8 mouse cellular contexts compared by ENCODE assay signal in genomic region chr11:69452114-69452867, GRCm38 (mm10). TPM values are rescaled to one million over a fixed set of nuclear protein-coding genes. Genes with fewer than 3 reads are reported as not detected.
DNase-seq lines count a peak whose midpoint lies in the region; ATAC-seq and TF ChIP-seq lines count a peak whose summit lies in the region.

No protein-coding gene starts in this region.

- WGBS in hindbrain, embryonic 10.5 days, result 51% methylated on average over 23 of the region's 23 CpGs
- WGBS in hindbrain, embryonic 14.5 days, result 51% methylated on average over 23 of the region's 23 CpGs
- WGBS in embryonic facial prominence, embryonic 14.5 days, result 39% methylated on average over 23 of the region's 23 CpGs
- 53% methylated on average over 23 of the region's 23 CpGs for WGBS in intestine, postnatal 0 days
- WGBS in lung, embryonic 16.5 days, result 48% methylated on average over 23 of the region's 23 CpGs
- WGBS in forebrain, embryonic 11.5 days, result 65% methylated on average over 23 of the region's 23 CpGs
- WGBS in forebrain, embryonic 13.5 days, result 66% methylated on average over 23 of the region's 23 CpGs

- H3K4me2 ChIP-seq in hindbrain, embryonic 14.5 days (replicated peaks), result no peak overlapping the region
- H3K4me2 ChIP-seq in embryonic facial prominence, embryonic 14.5 days (ENCODE audit: low read depth, low read length), result peak overlapping the region; percentile 43
- peak overlapping the region; percentile 24; the same call in 1 of the 2 replicates for H3K4me2 ChIP-seq in intestine, postnatal 0 days (replicated peaks; ENCODE audit: low read depth)
- peak overlapping the region; percentile 41 for H3K4me2 ChIP-seq in lung, embryonic 16.5 days (ENCODE audit: low read depth, low read length)
- no peak overlapping the region for H3K4me2 ChIP-seq in forebrain, embryonic 11.5 days (ENCODE audit: low read depth, low read length, severe bottlenecking)
- H3K4me2 ChIP-seq in forebrain, embryonic 13.5 days, result no peak overlapping the region

- peaks cover 35% of the 10 kb centered on the region for H3K4me1 ChIP-seq in hindbrain, embryonic 10.5 days (replicated peaks)
- H3K4me1 ChIP-seq in hindbrain, embryonic 14.5 days (replicated peaks; ENCODE audit: control insufficient read depth, insufficient read depth, low read length), result peaks cover 7% of the 10 kb centered on the region; the same call in 1 of the 2 replicates
- peaks cover 27% of the 10 kb centered on the region for H3K4me1 ChIP-seq in embryonic facial prominence, embryonic 14.5 days (ENCODE audit: control insufficient read depth, insufficient read depth, low read length)
- H3K4me1 ChIP-seq in intestine, postnatal 0 days (replicated peaks; ENCODE audit: control insufficient read depth, insufficient read depth, low read length), result no peaks in the 10 kb centered on the region
- H3K4me1 ChIP-seq in lung, embryonic 16.5 days (replicated peaks; ENCODE audit: control insufficient read depth, insufficient read depth, low read length), result peaks cover 8% of the 10 kb centered on the region; the same call in 1 of the 2 replicates
- no peaks in the 10 kb centered on the region; the same call in 1 of the 2 replicates for H3K4me1 ChIP-seq in forebrain, embryonic 11.5 days (replicated peaks; ENCODE audit: control insufficient read depth, insufficient read depth, low read length)
- H3K4me1 ChIP-seq in forebrain, embryonic 13.5 days, result peaks cover 8% of the 10 kb centered on the region

- no peak overlapping the region for H3K9ac ChIP-seq in hindbrain, embryonic 14.5 days
- 0 out of 2 replicates have a peak overlapping the region, but pooled peaks have one; percentile 7 for H3K9ac ChIP-seq in embryonic facial prominence, embryonic 14.5 days (ENCODE audit: low read depth, low read length)
- H3K9ac ChIP-seq in intestine, postnatal 0 days (ENCODE audit: low read depth, low read length), result peak overlapping the region; percentile 1; the same call in 1 of the 2 replicates
- peak overlapping the region; percentile 55 for H3K9ac ChIP-seq in lung, embryonic 16.5 days (ENCODE audit: low read length)
- no peak overlapping the region for H3K9ac ChIP-seq in forebrain, embryonic 11.5 days (ENCODE audit: low read length)
- no peak overlapping the region for H3K9ac ChIP-seq in forebrain, embryonic 13.5 days

- no peaks in the 10 kb centered on the region for H3K27me3 ChIP-seq in hindbrain, embryonic 10.5 days (ENCODE audit: insufficient read depth, poor library complexity, severe bottlenecking)
- H3K27me3 ChIP-seq in hindbrain, embryonic 14.5 days (ENCODE audit: control insufficient read depth, insufficient read depth, low read length), result no peaks in the 10 kb centered on the region
- no peaks in the 10 kb centered on the region for H3K27me3 ChIP-seq in embryonic facial prominence, embryonic 14.5 days (replicated peaks; ENCODE audit: control insufficient read depth, insufficient read depth, low read length)
- H3K27me3 ChIP-seq in intestine, postnatal 0 days (replicated peaks; ENCODE audit: control insufficient read depth, insufficient read depth, low read length), result no peaks in the 10 kb centered on the region
- no peaks in the 10 kb centered on the region for H3K27me3 ChIP-seq in lung, embryonic 16.5 days (ENCODE audit: control insufficient read depth, insufficient read depth, low read depth, low read length)
- H3K27me3 ChIP-seq in forebrain, embryonic 11.5 days (ENCODE audit: control insufficient read depth, insufficient read depth, low read length), result no peaks in the 10 kb centered on the region
- no peaks in the 10 kb centered on the region for H3K27me3 ChIP-seq in forebrain, embryonic 13.5 days

- no peaks in the 10 kb centered on the region for H3K9me3 ChIP-seq in hindbrain, embryonic 10.5 days
- H3K9me3 ChIP-seq in hindbrain, embryonic 14.5 days (ENCODE audit: control insufficient read depth, low read length), result no peaks in the 10 kb centered on the region
- H3K9me3 ChIP-seq in embryonic facial prominence, embryonic 14.5 days (ENCODE audit: control insufficient read depth, low read length), result no peaks in the 10 kb centered on the region
- H3K9me3 ChIP-seq in intestine, postnatal 0 days (ENCODE audit: control insufficient read depth), result no peaks in the 10 kb centered on the region
- H3K9me3 ChIP-seq in lung, embryonic 16.5 days (ENCODE audit: control insufficient read depth, low read length), result no peaks in the 10 kb centered on the region
- H3K9me3 ChIP-seq in forebrain, embryonic 11.5 days (ENCODE audit: control insufficient read depth, low read length), result no peaks in the 10 kb centered on the region
- no peaks in the 10 kb centered on the region for H3K9me3 ChIP-seq in forebrain, embryonic 13.5 days (replicated peaks)

- no peak for ATAC-seq in hindbrain, embryonic 14.5 days (ENCODE audit: low FRiP score)
- peak; percentile 65 for ATAC-seq in embryonic facial prominence, embryonic 14.5 days (ENCODE audit: low read depth)
- 0 out of 2 replicates have a peak, but pooled peaks have one; percentile 47 for ATAC-seq in intestine, postnatal 0 days
- ATAC-seq in lung, embryonic 16.5 days (ENCODE audit: low read depth), result peak; percentile 66
- ATAC-seq in forebrain, embryonic 11.5 days (replicated peaks; ENCODE audit: low FRiP score), result no peak
- ATAC-seq in forebrain, embryonic 13.5 days, result no peak

- peak overlapping the region; percentile 24 for H3K4me3 ChIP-seq in hindbrain, embryonic 10.5 days
- no peak overlapping the region for H3K4me3 ChIP-seq in hindbrain, embryonic 14.5 days (replicated peaks; ENCODE audit: low read length)
- peak overlapping the region; percentile 9; the same call in 1 of the 2 replicates for H3K4me3 ChIP-seq in embryonic facial prominence, embryonic 14.5 days (ENCODE audit: low read depth, low read length)
- no peak overlapping the region for H3K4me3 ChIP-seq in intestine, postnatal 0 days (ENCODE audit: low read depth, low read length)
- H3K4me3 ChIP-seq in lung, embryonic 16.5 days (ENCODE audit: low read length), result peak overlapping the region; percentile 27
- no peak overlapping the region for H3K4me3 ChIP-seq in forebrain, embryonic 11.5 days (ENCODE audit: low read depth, low read length)
- H3K4me3 ChIP-seq in forebrain, embryonic 13.5 days, result no peak overlapping the region

- H3K36me3 ChIP-seq in hindbrain, embryonic 10.5 days, result no peaks in the 10 kb centered on the region
- H3K36me3 ChIP-seq in hindbrain, embryonic 14.5 days (replicated peaks; ENCODE audit: control insufficient read depth, insufficient read depth), result no peaks in the 10 kb centered on the region
- H3K36me3 ChIP-seq in embryonic facial prominence, embryonic 14.5 days (ENCODE audit: control insufficient read depth, insufficient read depth, low read length), result no peaks in the 10 kb centered on the region
- no peaks in the 10 kb centered on the region for H3K36me3 ChIP-seq in intestine, postnatal 0 days (ENCODE audit: control insufficient read depth, insufficient read depth)
- no peaks in the 10 kb centered on the region for H3K36me3 ChIP-seq in lung, embryonic 16.5 days (ENCODE audit: control insufficient read depth, insufficient read depth, low read length)
- H3K36me3 ChIP-seq in forebrain, embryonic 11.5 days (ENCODE audit: control insufficient read depth, insufficient read depth, low read length), result no peaks in the 10 kb centered on the region
- no peaks in the 10 kb centered on the region for H3K36me3 ChIP-seq in forebrain, embryonic 13.5 days (ENCODE audit: poor library complexity, severe bottlenecking)

- no peak for TF ChIP-seq CTCF in intestine, postnatal 0 days (IDR thresholded peaks at IDR 0.05; ENCODE audit: low read depth)

- H3K27ac ChIP-seq in hindbrain, embryonic 10.5 days, result peak overlapping the region; percentile 82
- no peak overlapping the region for H3K27ac ChIP-seq in hindbrain, embryonic 14.5 days
- H3K27ac ChIP-seq in embryonic facial prominence, embryonic 14.5 days (replicated peaks; ENCODE audit: low read depth, low read length), result peak overlapping the region; percentile 74
- H3K27ac ChIP-seq in intestine, postnatal 0 days (ENCODE audit: low read depth, low read length), result peak overlapping the region; percentile 23
- peak overlapping the region; percentile 69 for H3K27ac ChIP-seq in lung, embryonic 16.5 days (ENCODE audit: low read length)
- H3K27ac ChIP-seq in forebrain, embryonic 11.5 days (ENCODE audit: low read depth, low read length), result no peak overlapping the region
- H3K27ac ChIP-seq in forebrain, embryonic 13.5 days, result no peak overlapping the region

- peak; percentile 32 for DNase-seq in hindbrain, embryonic 10.5 days (ENCODE audit: low spot score)
- no peak for DNase-seq in hindbrain, embryonic 14.5 days (ENCODE audit: low spot score)
- DNase-seq in embryonic facial prominence, embryonic 14.5 days (ENCODE audit: low spot score), result peak; percentile 79
- DNase-seq in layer of hippocampus, adult 9-10 months (ENCODE audit: low spot score), result no peak
- no peak for DNase-seq in forebrain, embryonic 11.5 days (ENCODE audit: low spot score)

RNA-seq across cellular contexts. Expression of gene Kdm6b, which starts 38.8 kb away (rescaled TPM):
- 37.9 and 43.4 TPM in 2 replicates for polyA plus RNA-seq in hindbrain, embryonic 10.5 days (2016; fragmentation: Nextera tagmentation; extraction: Ambion mirVana)
- polyA plus RNA-seq in hindbrain, embryonic 14.5 days (2014; fragmentation: Nextera tagmentation; extraction: Ambion mirVana), result 26.8 and 33.0 TPM in 2 replicates
- polyA plus RNA-seq in embryonic facial prominence, embryonic 14.5 days (2014; fragmentation: Nextera tagmentation; extraction: Ambion mirVana), result 24.2 and 24.3 TPM in 2 replicates
- 18.2 and 23.6 TPM in 2 replicates for polyA plus RNA-seq in intestine, postnatal 0 days (2015; fragmentation: Nextera tagmentation; extraction: Ambion mirVana)
- 25.2 and 26.0 TPM in 2 replicates for polyA plus RNA-seq in lung, embryonic 16.5 days (2015; fragmentation: Nextera tagmentation; extraction: Ambion mirVana)
- 40.9 and 41.0 TPM in 2 replicates for polyA plus RNA-seq in forebrain, embryonic 11.5 days (2014; fragmentation: Nextera tagmentation; extraction: Ambion mirVana)
- polyA plus RNA-seq in forebrain, embryonic 13.5 days (2015; fragmentation: Nextera tagmentation; extraction: Ambion mirVana), result 55.4 and 59.3 TPM in 2 replicates

RNA-seq across cellular contexts. Expression of gene Tmem88, which starts 54.3 kb away (rescaled TPM):
- 22.1 and 22.2 TPM in 2 replicates for polyA plus RNA-seq in hindbrain, embryonic 10.5 days (2016; fragmentation: Nextera tagmentation; extraction: Ambion mirVana)
- 5.4 and 7.7 TPM in 2 replicates for polyA plus RNA-seq in hindbrain, embryonic 14.5 days (2014; fragmentation: Nextera tagmentation; extraction: Ambion mirVana)
- polyA plus RNA-seq in embryonic facial prominence, embryonic 14.5 days (2014; fragmentation: Nextera tagmentation; extraction: Ambion mirVana), result 19.2 and 21.0 TPM in 2 replicates
- polyA plus RNA-seq in intestine, postnatal 0 days (2015; fragmentation: Nextera tagmentation; extraction: Ambion mirVana), result 24.1 and 24.9 TPM in 2 replicates
- 54.7 and 57.4 TPM in 2 replicates for polyA plus RNA-seq in lung, embryonic 16.5 days (2015; fragmentation: Nextera tagmentation; extraction: Ambion mirVana)
- polyA plus RNA-seq in forebrain, embryonic 11.5 days (2014; fragmentation: Nextera tagmentation; extraction: Ambion mirVana), result 15.6 and 18.5 TPM in 2 replicates
- polyA plus RNA-seq in forebrain, embryonic 13.5 days (2015; fragmentation: Nextera tagmentation; extraction: Ambion mirVana), result 6.3 and 6.6 TPM in 2 replicates

RNA-seq across cellular contexts. Expression of gene Cyb5d1, which starts 56.9 kb away (rescaled TPM):
- polyA plus RNA-seq in hindbrain, embryonic 10.5 days (2016; fragmentation: Nextera tagmentation; extraction: Ambion mirVana), result 47.2 and 51.7 TPM in 2 replicates
- 23.9 and 26.7 TPM in 2 replicates for polyA plus RNA-seq in hindbrain, embryonic 14.5 days (2014; fragmentation: Nextera tagmentation; extraction: Ambion mirVana)
- 23.8 and 24.2 TPM in 2 replicates for polyA plus RNA-seq in embryonic facial prominence, embryonic 14.5 days (2014; fragmentation: Nextera tagmentation; extraction: Ambion mirVana)
- polyA plus RNA-seq in intestine, postnatal 0 days (2015; fragmentation: Nextera tagmentation; extraction: Ambion mirVana), result 8.6 and 8.9 TPM in 2 replicates
- 32.3 and 32.6 TPM in 2 replicates for polyA plus RNA-seq in lung, embryonic 16.5 days (2015; fragmentation: Nextera tagmentation; extraction: Ambion mirVana)
- polyA plus RNA-seq in forebrain, embryonic 11.5 days (2014; fragmentation: Nextera tagmentation; extraction: Ambion mirVana), result 43.7 and 44.4 TPM in 2 replicates
- polyA plus RNA-seq in forebrain, embryonic 13.5 days (2015; fragmentation: Nextera tagmentation; extraction: Ambion mirVana), result 45.9 and 48.6 TPM in 2 replicates

RNA-seq across cellular contexts. Expression of gene Naa38, which starts 57.0 kb away (rescaled TPM):
- polyA plus RNA-seq in hindbrain, embryonic 10.5 days (2016; fragmentation: Nextera tagmentation; extraction: Ambion mirVana), result 148 and 159 TPM in 2 replicates
- 117 and 130 TPM in 2 replicates for polyA plus RNA-seq in hindbrain, embryonic 14.5 days (2014; fragmentation: Nextera tagmentation; extraction: Ambion mirVana)
- 160 and 177 TPM in 2 replicates for polyA plus RNA-seq in embryonic facial prominence, embryonic 14.5 days (2014; fragmentation: Nextera tagmentation; extraction: Ambion mirVana)
- polyA plus RNA-seq in intestine, postnatal 0 days (2015; fragmentation: Nextera tagmentation; extraction: Ambion mirVana), result 159 and 164 TPM in 2 replicates
- polyA plus RNA-seq in lung, embryonic 16.5 days (2015; fragmentation: Nextera tagmentation; extraction: Ambion mirVana), result 158 and 165 TPM in 2 replicates
- 105 and 109 TPM in 2 replicates for polyA plus RNA-seq in forebrain, embryonic 11.5 days (2014; fragmentation: Nextera tagmentation; extraction: Ambion mirVana)
- polyA plus RNA-seq in forebrain, embryonic 13.5 days (2015; fragmentation: Nextera tagmentation; extraction: Ambion mirVana), result 100.0 and 108 TPM in 2 replicates

Comparison
In these comparisons a context has a peak if more than half of its experiments do, and no peak if none do; other contexts are left out.
1. DNase-seq: peak in hindbrain, embryonic 10.5 days (single experiment) and embryonic facial prominence, embryonic 14.5 days (single experiment); none in hindbrain, embryonic 14.5 days (single experiment), layer of hippocampus, adult 9-10 months (single experiment) and forebrain, embryonic 11.5 days (single experiment).
2. H3K27ac ChIP-seq: peak in hindbrain, embryonic 10.5 days (single experiment), embryonic facial prominence, embryonic 14.5 days (single experiment), intestine, postnatal 0 days (single experiment) and lung, embryonic 16.5 days (single experiment); none in hindbrain, embryonic 14.5 days (single experiment), forebrain, embryonic 11.5 days (single experiment) and forebrain, embryonic 13.5 days (single experiment).
3. H3K4me3 ChIP-seq: peak in hindbrain, embryonic 10.5 days (single experiment), embryonic facial prominence, embryonic 14.5 days (single experiment) and lung, embryonic 16.5 days (single experiment); none in hindbrain, embryonic 14.5 days (single experiment), intestine, postnatal 0 days (single experiment), forebrain, embryonic 11.5 days (single experiment) and forebrain, embryonic 13.5 days (single experiment).
4. ATAC-seq: peak in embryonic facial prominence, embryonic 14.5 days (single experiment), intestine, postnatal 0 days (single experiment) and lung, embryonic 16.5 days (single experiment); none in hindbrain, embryonic 14.5 days (single experiment), forebrain, embryonic 11.5 days (single experiment) and forebrain, embryonic 13.5 days (single experiment).
5. H3K4me2 ChIP-seq: peak in embryonic facial prominence, embryonic 14.5 days (single experiment), intestine, postnatal 0 days (single experiment) and lung, embryonic 16.5 days (single experiment); none in hindbrain, embryonic 14.5 days (single experiment), forebrain, embryonic 11.5 days (single experiment) and forebrain, embryonic 13.5 days (single experiment).
6. H3K9ac ChIP-seq: peak in embryonic facial prominence, embryonic 14.5 days (single experiment), intestine, postnatal 0 days (single experiment) and lung, embryonic 16.5 days (single experiment); none in hindbrain, embryonic 14.5 days (single experiment), forebrain, embryonic 11.5 days (single experiment) and forebrain, embryonic 13.5 days (single experiment).